Mouse (Mus musculus): ENCODE results near the gene Plscr2. TPM values are rescaled to one million over a fixed set of nuclear protein-coding genes. Genes with fewer than 3 reads are reported as not detected.

Plscr2 gene
- 4.1 and 4.7 TPM in 2 replicates for polyA plus RNA-seq (2012; rRNA removed)

DNA sequence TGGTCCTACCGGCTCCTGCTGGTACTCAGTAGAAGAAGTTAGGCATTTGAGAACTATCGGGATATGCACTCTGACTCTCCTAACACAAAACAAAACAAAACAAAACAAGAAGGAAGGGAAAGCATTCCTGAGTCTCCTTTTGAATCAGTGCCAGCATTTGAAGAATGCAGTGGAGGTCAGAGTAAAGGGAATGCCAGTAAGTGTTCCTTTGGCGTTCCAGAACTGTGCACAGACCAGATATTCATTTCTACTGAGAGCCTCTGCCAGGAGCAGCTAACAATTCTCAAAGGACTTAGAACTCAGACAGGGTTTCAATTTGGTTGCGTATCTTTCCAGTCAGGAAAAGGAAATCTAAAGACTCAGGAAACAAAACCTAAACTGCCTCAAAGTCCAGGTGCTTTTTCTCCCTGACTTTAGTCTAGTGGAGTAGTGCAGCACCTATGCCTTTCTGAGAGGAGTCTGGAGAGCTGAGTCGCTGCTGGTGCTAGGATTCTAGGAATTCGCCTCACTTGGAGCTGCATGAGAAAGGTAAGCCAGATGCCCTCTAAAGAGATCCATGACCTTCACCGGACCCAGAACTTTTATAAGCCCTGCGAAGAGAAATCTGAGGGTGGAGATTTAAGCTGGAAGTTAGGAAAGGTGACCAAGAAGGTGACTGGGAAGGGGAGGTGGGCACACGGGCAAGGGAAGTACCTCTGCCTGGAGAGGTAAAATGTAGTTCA lies at the start of gene Plscr2:
Gene Plscr2, plus strand, starts transcription at position 117 of the 722 bp plus-strand sequence.
- no peak for DNase-seq (ENCODE audit: extremely low spot score in 1 of 2, low spot score in 1 of 2)

DNA sequence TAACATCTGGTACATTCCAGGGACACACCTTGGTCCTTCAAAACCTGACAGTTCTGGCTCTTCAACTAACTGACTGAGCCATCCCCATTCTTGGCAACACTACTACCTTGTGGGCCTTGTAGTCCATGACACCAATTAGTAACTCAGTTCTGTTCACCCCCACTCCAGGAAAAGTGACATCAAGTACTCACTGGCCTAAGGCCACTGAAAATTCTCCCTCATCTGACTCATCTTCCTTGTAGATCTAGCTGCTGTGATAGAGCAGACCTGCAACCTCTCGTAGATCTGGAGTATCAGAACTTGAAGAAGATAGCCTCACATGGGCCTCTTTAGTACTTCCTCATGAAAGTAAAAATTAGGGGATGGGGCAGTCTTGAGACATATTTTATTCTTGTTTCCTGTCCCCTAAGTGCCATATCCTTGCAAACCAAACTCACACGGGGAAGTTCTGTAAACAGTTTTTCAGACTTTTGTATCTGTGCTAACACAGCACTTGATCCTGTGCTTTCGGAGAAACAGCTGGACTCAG lies 49.2 kb upstream of the Plscr2 start:
- DNase-seq (ENCODE audit: extremely low spot score in 1 of 2, low spot score in 1 of 2), result no peak

DNA sequence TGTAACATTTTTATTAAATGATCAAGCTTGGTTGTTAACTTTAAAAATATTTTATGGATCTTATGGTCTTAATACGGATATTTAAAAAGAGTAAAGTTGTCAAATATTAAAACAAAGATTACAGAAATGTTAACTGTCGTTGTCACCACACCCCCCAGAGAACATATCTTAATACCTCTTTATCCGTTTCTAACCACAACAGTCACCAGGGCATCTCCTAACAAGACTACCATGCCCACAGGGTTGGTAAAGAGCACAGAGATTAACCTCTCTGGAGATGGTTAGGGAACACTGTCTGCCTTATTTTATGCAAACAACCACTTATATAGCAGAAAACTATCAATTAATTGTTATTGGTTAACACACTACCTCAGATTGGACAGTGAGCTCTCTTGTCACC lies 48.6 kb upstream of the Plscr2 start:
- DNase-seq (ENCODE audit: extremely low spot score in 1 of 2, low spot score in 1 of 2), result no peak

DNA sequence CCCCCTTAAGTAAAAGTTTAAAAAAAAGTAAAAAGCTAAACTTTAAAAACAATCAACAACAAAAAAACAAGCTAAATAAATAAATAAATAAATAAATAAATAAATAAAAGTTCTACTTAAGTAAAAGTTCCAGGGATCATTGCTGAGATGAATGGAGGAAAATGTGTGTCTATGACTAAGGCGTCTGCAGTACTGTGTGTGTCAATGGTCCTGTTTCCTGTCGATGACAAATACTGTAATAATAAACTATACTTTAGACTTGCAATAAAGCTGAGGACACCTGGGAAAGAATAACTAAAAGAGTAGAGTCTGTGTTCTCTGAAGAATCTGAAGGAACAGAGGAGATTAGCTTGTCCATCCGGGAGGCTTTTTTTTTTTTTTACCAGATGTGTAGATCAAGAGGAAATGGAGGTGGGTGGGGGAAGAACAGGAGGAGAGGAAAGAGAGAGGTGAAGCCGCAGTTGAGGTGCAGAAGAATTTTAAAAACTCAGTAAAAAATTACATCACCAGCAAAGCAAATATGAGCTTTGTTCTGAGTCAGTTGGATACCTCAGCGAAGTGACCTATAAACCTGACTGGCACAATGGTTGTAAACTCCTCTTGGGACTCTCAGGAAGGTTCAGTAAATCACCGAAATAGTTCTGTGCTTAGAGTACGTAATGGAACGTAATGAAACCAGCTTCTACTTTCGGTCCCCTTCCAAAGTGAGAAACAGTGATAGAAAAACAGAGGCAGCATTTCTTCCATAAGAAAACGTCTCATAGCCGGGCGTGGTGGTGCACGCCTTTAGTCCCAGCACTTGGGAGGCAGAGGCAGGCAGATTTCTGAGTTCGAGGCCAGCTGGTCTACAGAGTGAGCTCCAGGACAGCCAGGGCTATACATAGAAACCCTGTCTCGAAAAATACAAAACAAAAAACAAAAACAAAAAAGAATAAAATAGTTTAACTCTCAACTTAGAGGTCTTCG lies 46.3 kb upstream of the Plscr2 start:
- no peak for DNase-seq (ENCODE audit: extremely low spot score in 1 of 2, low spot score in 1 of 2)

DNA sequence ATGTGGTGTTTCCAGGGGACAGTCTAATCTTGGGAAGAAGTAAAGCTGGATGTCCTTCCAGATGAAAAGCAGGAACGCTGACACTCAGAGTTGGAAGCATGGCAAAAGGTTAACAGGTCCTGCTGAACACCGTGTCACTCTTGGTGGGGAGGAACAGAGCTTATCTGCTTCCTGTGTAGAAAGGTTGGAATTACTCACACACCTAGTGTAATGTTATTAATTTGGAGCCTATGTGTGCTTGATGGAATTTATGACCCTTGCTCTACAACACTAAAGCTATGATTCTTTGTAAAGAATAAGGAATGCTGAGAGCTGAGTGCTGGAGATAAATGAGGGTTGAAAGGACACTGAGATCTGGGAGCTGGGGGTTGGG lies 45.6 kb upstream of the Plscr2 start:
- no peak for DNase-seq (ENCODE audit: extremely low spot score in 1 of 2, low spot score in 1 of 2)

DNA sequence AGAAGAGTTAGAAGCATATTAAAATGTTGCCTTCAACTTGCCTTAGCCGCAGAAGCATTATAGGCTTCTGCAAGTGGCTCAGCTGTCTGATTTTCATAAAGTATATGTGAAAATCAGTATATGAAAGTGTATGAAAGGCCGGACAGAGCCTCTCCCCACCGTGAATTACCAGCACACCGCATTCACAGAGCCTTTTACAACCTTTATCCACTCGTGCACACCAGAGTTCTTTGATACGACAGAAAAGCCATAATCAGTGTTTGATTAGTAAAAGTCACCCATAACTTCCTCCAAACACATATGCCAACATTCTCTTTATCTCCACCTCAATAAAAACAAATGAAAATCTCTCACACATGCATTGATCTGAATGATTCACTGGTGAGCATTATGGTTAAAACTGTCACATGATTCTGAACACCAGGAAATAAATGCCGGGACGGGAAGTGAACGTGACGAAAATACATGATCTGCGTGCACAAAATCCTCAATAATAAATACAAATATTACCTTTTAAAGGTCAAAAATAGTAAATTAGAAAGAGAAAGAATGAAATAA lies 40.4 kb upstream of the Plscr2 start:
- no peak for DNase-seq (ENCODE audit: extremely low spot score in 1 of 2, low spot score in 1 of 2)

DNA sequence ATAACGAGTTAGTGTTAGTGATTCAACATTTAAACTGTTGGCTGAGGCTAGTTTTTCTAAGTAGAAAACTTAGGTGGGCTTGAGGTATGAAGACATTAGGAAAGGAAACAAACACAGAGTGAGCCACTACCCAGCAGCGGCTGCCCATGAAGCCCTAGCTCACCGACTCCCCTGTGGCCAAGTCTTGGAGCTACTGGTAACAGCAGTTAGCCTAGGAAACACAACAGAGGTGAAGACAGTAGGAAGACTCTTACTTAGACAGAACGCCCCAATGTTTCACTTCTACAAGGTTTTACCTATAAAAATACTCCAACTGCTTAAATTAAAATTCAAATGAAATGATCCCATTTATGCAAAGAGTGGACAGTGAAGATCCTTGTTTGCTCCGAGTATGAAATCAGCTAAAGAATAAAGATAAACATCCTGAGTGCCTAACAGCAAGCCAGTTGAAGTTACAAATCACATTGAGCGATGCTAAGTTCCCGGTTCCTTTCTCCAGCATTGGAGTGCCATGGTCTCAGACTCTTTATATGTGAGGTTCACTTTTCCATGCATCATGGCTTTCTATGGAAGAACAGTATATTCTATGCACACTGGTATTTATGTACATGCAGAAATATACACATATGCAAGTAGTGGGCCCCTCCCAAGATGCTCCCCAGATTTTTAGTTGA lies 26.5 kb upstream of the Plscr2 start:
- DNase-seq (ENCODE audit: extremely low spot score in 1 of 2, low spot score in 1 of 2), result no peak

DNA sequence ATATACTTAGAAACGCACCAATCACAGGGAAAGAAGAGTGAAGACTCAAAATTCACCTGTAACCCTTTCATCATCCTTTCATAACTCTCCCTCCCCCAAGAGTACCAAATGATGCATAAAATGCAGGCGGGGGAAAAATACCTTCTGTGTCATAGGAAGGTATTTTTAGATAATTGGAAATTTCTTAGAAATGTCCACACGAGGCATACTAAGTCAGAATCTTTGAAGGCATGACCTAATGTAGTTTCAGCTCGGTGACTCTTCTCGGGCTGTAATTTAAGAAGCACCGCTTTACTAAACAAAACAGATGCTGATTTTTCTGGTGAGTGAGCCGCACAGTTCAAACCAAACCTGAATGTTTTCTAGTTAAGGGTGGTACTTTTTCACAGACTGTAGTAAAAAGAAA lies 26.0 kb upstream of the Plscr2 start, which contains the start of gene Plscr1:
Gene Plscr1, plus strand, starts transcription at position 304 of the 406 bp plus-strand sequence.
- DNase-seq (ENCODE audit: extremely low spot score in 1 of 2, low spot score in 1 of 2), result no peak

DNA sequence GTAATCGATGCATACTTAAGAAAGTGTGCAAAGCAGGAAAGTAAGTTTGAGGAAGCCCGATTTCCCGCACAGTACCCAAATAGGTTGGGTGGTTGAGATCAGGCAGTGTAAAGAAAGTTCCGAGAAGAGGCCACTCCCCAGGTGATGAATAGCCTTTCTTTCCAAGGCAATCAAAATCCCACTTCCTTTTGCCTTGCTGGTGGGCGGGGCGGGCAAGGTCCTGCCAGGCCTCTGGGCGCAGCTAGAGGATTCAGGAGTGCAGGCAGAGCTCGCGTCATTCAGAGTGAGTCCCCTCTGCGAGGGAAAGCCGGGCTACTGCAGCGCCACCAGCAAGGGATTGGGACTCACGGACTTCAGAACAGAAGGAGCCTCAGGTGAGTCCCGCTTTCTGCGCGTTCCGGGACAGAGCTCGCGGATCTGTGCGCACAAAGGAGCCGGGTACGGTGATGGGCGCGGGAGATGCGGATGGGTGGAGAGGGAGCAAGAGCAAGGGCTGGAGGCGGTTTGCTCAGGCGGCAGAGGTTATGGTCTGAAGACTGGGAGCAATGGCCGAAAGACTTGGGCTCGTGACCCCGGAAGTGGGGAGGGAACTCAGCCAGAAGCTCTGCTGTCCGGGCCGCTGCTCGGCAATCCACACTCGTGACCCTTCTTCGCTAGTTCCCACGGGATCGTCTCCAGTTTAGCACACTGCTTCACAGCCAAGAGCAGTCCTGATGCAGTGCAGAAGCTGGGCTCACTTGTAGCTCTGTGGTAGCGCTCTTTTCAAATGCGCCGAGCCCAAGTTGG lies 25.2 kb upstream of the Plscr2 start:
- DNase-seq (ENCODE audit: extremely low spot score in 1 of 2, low spot score in 1 of 2), result peak in 1 of 2 experiments; percentile 38

DNA sequence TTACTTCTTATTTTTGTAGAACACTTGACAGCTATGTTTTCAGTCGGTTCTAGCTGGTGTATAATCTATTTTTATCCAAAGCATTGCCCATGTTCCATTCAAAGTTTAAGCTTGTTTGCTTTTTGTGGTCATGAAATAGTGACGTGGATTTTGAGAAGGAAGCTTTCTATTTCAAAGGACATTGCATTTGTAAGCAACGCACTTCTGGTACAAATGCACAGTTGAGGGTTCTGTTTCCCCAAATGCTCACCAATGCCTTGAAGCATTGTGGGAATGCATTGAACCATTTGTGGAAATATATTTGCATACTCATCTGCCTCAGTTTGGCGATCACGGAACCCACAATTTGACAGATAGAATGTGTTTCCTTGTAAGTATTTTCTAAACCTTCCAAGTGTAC lies 22.7 kb upstream of the Plscr2 start:
- no peak for DNase-seq (ENCODE audit: extremely low spot score in 1 of 2, low spot score in 1 of 2)

DNA sequence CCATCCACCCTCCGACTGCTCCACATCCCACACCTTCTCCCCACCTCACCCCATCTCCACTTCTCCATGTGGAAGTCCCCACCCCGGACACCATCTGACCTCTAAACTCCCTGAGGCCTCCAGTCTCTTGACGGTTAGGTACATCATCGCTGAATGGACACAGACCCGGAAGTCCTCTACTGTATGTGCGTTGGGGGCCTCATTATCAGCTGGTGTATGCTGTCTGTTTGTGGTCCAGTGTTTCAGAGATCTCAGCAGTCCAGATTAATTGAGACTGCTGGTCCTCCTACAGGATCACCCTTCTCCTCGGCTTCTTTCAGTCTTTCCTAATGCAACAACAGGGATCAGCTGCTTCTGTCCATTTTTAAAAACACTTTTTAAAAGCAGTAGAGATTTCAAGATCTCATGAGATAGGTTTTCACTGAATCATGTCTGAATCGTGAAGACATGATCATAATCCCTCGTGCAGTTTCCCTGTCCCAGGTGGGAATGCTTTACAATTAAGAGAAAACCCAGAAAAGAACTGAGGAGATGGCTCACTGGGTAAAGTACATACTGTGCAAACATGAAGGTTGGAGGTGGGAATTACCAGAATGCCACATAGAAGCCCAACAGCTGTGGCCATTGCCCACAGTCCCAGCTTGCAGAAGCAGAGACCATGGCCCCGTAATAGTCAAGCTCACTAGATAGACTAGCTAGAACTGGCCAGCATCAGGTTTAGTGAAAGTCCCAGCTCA lies 21.6 kb upstream of the Plscr2 start:
- no peak for DNase-seq (ENCODE audit: extremely low spot score in 1 of 2, low spot score in 1 of 2)

DNA sequence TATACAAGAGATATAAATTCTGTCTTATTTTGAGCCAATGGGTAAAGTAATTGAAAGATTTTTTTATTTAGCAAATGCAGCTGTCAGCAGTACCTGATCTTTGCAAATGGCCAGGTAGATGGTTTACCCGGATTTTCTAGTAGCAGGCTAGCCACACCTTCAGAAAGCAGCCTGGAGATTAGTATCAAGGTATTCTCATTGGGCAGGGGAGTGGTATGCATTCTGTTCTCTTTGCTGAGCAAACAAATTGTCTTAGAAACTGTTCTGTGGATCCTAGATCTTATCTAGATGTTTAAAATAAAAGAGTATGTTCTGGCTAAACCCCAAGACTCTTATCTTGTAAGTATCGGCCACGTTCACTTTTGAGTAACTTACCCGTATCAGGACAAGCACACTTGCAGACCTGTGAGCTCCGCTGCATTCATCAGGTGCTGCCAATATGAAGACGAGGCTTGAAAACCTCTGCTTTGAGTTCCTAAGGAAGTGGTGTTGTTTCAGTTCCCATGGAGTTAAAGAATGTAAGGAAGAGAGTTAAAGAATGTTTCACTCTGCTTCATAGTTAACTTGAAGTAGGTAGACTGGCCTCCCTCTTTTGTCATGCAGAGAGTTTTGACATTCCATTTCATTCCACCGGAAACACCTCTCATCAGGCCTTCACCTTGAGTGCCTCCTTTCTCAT lies 14.8 kb upstream of the Plscr2 start:
- DNase-seq (ENCODE audit: extremely low spot score in 1 of 2, low spot score in 1 of 2), result no peak

DNA sequence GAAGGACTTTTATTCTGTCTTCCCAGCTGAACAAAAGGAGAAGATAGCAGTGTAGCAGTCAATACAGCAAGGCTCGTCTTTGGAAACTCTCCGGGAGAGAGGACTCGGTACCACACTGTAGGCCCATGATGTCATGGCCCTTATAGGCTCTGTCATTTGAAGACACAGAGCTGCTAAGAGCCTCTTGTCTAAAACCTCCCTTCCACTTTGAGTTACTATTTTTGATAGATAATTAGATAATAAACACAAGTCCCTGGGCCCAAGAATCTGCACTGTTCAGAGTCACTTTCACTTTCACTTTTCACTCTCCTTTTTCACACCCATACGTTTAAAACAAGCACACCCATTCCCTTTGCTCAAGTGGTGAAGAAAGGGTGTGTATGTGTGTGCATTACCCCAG lies 9.7 kb upstream of the Plscr2 start:
- no peak for DNase-seq (ENCODE audit: extremely low spot score in 1 of 2, low spot score in 1 of 2)

DNA sequence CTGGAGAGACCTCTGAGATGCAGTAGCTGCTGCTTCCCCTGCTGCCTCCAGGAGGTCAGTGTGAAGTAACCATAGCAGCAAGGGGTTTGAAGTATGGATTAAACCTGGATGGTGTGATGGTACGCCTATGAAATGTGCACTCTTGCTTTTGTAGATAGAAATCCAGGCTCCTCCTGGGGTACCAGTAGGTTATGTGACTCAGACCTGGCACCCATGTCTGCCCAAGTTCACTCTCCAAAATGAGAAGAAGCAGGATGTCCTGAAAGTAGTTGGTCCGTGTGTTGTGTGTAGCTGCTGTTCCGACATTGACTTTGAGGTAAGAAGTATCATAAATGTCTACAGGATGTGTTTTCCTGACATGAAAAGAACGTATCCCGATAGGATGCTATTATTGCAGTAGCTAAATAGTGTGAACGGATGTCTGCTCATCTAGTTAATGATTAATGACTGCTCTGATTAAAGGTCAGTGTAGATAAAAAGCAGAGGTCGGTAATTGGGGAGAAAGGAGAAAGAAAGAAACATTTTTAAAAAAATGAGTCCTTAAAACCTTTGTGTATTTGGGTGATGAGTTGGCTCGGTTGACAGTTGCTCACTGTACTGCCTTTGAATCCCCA lies 8.7 kb upstream of the Plscr2 start:
- DNase-seq (ENCODE audit: extremely low spot score in 1 of 2, low spot score in 1 of 2), result no peak

DNA sequence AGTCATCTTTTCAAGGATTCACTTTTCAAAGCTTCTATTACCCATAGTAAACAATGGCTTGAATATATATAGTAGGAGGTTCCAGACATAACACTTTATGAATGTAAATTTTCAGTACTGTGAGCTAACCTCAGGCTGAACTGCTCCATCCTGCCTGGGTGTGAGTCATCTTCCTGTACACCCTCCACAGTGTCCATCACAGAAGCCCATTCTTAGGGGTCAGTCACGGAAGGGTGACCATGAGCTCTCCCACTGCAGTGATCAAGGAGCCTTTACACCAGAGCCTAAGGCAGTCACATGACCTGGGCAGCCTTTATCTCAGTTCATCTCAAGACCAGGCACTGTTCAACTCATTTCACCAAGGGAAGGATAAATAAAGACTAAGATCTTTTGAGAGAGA lies 7.7 kb upstream of the Plscr2 start:
- DNase-seq (ENCODE audit: extremely low spot score in 1 of 2, low spot score in 1 of 2), result no peak

DNA sequence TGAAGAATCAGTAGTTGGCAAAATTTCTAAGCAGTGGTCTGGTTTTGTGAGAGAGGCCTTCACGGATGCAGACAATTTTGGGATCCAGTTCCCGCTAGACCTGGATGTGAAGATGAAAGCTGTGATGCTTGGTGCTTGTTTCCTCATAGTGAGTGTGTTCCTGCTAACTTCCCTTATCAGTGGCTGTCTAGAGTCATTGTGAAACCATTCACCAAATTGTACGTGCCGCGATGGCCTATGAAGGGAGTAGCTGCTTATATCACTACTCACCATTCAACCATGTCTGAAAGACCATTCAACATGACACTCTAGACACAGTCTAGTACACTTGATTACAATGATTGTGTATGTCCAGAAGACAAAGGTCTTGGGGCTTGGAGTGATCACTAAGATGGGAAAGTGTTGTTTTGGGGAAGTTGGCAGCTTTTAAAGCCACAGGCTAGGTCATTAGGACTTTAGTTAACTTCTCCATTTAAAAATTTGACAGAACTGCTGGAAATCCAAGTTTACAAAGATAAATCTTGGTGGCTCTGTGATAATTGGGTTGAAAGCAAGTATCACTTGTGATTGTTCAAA lies 5.5 kb upstream of the Plscr2 start:
- DNase-seq (ENCODE audit: extremely low spot score in 1 of 2, low spot score in 1 of 2), result no peak

DNA sequence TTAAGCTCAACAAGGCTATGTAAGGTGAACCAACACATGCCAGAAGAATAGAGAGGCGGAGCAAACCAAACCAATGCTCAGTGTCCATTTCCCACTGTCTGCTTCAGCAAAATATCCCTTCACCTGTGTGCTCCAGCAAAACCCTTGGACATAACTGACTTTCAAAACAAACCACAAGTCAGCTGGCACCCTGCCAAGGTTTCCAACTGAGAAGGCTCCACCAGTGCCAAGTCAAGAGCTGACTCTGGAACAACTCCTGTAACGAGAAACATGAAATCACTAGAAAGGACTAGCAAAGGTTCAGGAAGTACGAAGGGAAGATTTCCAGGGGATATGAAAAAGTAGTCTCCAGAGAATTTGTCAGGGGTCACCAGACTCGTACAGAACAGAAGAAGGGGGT lies 4.5 kb upstream of the Plscr2 start:
- DNase-seq (ENCODE audit: extremely low spot score in 1 of 2, low spot score in 1 of 2), result peak; percentile 3 to 21

DNA sequence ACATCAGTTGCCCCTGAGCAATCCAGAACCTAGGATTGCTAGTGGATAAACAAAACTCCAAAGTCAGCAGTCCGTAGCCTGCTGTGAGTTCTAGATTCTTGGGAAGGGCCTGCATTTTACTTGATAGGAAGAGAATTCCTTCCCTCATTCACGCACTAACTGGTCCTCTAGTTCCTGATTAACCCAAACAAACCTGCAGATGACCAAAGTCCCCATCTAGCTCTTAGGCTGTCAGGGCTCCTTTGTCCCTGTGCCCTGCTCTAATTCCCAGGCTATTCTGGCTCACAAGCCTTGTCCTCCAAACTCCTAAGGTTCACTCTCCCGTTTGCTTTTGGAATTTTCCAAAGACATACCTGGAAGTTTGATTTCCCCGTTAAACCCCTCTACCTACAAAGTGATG lies 2.8 kb upstream of the Plscr2 start:
- DNase-seq (ENCODE audit: extremely low spot score in 1 of 2, low spot score in 1 of 2), result no peak
